ENCODE assay signal across 25 mouse cellular contexts in genomic region chr5:110960067-110960466, GRCm38 (mm10).
DNase-seq lines count a peak whose midpoint lies in the region; ATAC-seq and TF ChIP-seq lines count a peak whose summit lies in the region.
"Had no signal": no experiment of that assay in that cellular context is flagged by ENCODE, and none has a peak within 500 bp of the region (broad histone marks: within the 10 kb centered on the region; RNA-seq: fewer than 3 reads in every experiment).

No protein-coding gene starts in this region.

- H3K4me1 ChIP-seq in hindbrain, embryonic 13.5 days (replicated peaks), result peaks cover 7% of the 10 kb centered on the region
- no peaks in the 10 kb centered on the region for H3K4me1 ChIP-seq in hindbrain, postnatal 0 days (ENCODE audit: insufficient read depth, low read length)
- H3K4me1 ChIP-seq in kidney, postnatal 0 days (replicated peaks; ENCODE audit: insufficient read depth, low read length), result no peaks in the 10 kb centered on the region
- H3K4me1 ChIP-seq in kidney, embryonic 15.5 days, result peaks cover 3% of the 10 kb centered on the region; the same call in 1 of the 2 replicates
- H3K4me1 ChIP-seq in embryonic facial prominence, embryonic 10.5 days, result peaks cover 4% of the 10 kb centered on the region
- H3K4me1 ChIP-seq: embryonic facial prominence, embryonic 12.5 days; embryonic facial prominence, embryonic 15.5 days; heart, embryonic 12.5 days; heart, embryonic 15.5 days had no signal

- no peaks in the 10 kb centered on the region for H3K9me3 ChIP-seq in hindbrain, embryonic 13.5 days
- no peaks in the 10 kb centered on the region for H3K9me3 ChIP-seq in hindbrain, postnatal 0 days (ENCODE audit: low read length)
- H3K9me3 ChIP-seq in kidney, postnatal 0 days (replicated peaks; ENCODE audit: low read length), result no peaks in the 10 kb centered on the region
- H3K9me3 ChIP-seq in kidney, embryonic 15.5 days (replicated peaks), result no peaks in the 10 kb centered on the region
- no peaks in the 10 kb centered on the region for H3K9me3 ChIP-seq in embryonic facial prominence, embryonic 10.5 days
- H3K9me3 ChIP-seq: embryonic facial prominence, embryonic 12.5 days; embryonic facial prominence, embryonic 15.5 days; heart, embryonic 12.5 days; heart, embryonic 15.5 days; hindbrain, embryonic 10.5 days had no signal

- no peak overlapping the region for H3K9ac ChIP-seq in hindbrain, embryonic 13.5 days
- H3K9ac ChIP-seq in hindbrain, postnatal 0 days (replicated peaks; ENCODE audit: low read length), result no peak overlapping the region
- no peak overlapping the region for H3K9ac ChIP-seq in kidney, postnatal 0 days (ENCODE audit: low read depth, low read length)
- H3K9ac ChIP-seq in kidney, embryonic 15.5 days, result no peak overlapping the region
- H3K9ac ChIP-seq: embryonic facial prominence, embryonic 12.5 days; embryonic facial prominence, embryonic 15.5 days; forebrain, postnatal 0 days; heart, embryonic 12.5 days; heart, embryonic 15.5 days; hindbrain, embryonic 14.5 days had no signal

- 50% methylated on average over 4 of the region's 4 CpGs for WGBS in hindbrain, embryonic 13.5 days
- 45% methylated on average over 4 of the region's 4 CpGs for WGBS in hindbrain, postnatal 0 days
- WGBS in kidney, postnatal 0 days, result 41% methylated on average over 4 of the region's 4 CpGs
- WGBS in kidney, embryonic 15.5 days, result 38% methylated on average over 4 of the region's 4 CpGs
- WGBS in embryonic facial prominence, embryonic 10.5 days, result 47% methylated on average over 4 of the region's 4 CpGs

- no peak for ATAC-seq in hindbrain, embryonic 13.5 days (ENCODE audit: low FRiP score)
- ATAC-seq in hindbrain, postnatal 0 days, result no peak
- no peak for ATAC-seq in kidney, postnatal 0 days (replicated peaks; ENCODE audit: low FRiP score, low read depth)
- ATAC-seq in kidney, embryonic 15.5 days (replicated peaks; ENCODE audit: low FRiP score), result no peak
- ATAC-seq: forebrain, embryonic 14.5 days; forebrain, postnatal 0 days; Patski had no signal

- no peak overlapping the region for H3K4me2 ChIP-seq in hindbrain, embryonic 13.5 days
- H3K4me2 ChIP-seq in hindbrain, postnatal 0 days (ENCODE audit: low read depth, low read length), result no peak overlapping the region
- H3K4me2 ChIP-seq in kidney, postnatal 0 days (ENCODE audit: low read length), result no peak overlapping the region
- H3K4me2 ChIP-seq in kidney, embryonic 15.5 days, result no peak overlapping the region
- H3K4me2 ChIP-seq: embryonic facial prominence, embryonic 12.5 days; embryonic facial prominence, embryonic 15.5 days; heart, embryonic 12.5 days; heart, embryonic 15.5 days; hindbrain, embryonic 14.5 days had no signal

- no peak for DNase-seq in hindbrain, postnatal 0 days (ENCODE audit: low spot score)
- peak; percentile 65 for DNase-seq in kidney, postnatal 0 days (ENCODE audit: low spot score)
- DNase-seq in kidney, adult 8-10 months, result no peak
- peak; percentile 69 to 75 for DNase-seq in kidney, postnatal 4 days
- DNase-seq in embryonic facial prominence, embryonic 10.5 days (ENCODE audit: low spot score), result no peak
- DNase-seq: adrenal gland, postnatal 10 days; adrenal gland, postnatal 36 days; cerebellum, adult 18-20 months; cerebellum, adult 9-10 months; cerebellum, postnatal 14 days; forebrain, postnatal 0 days; gastrocnemius, postnatal 25 days; heart, adult 18-20 months; heart, postnatal 10 days; heart, postnatal 36 days had no signal

- H3K36me3 ChIP-seq in hindbrain, embryonic 13.5 days, result no peaks in the 10 kb centered on the region
- H3K36me3 ChIP-seq in hindbrain, postnatal 0 days (ENCODE audit: insufficient read depth, low read length), result no peaks in the 10 kb centered on the region
- H3K36me3 ChIP-seq in kidney, postnatal 0 days (ENCODE audit: insufficient read depth, low read length), result no peaks in the 10 kb centered on the region
- no peaks in the 10 kb centered on the region for H3K36me3 ChIP-seq in kidney, embryonic 15.5 days
- H3K36me3 ChIP-seq in embryonic facial prominence, embryonic 10.5 days (replicated peaks), result no peaks in the 10 kb centered on the region
- H3K36me3 ChIP-seq: embryonic facial prominence, embryonic 12.5 days; embryonic facial prominence, embryonic 15.5 days; heart, embryonic 12.5 days; heart, embryonic 15.5 days; hindbrain, embryonic 10.5 days had no signal

- 0 out of 2 replicates have a peak overlapping the region, but pooled peaks have one; percentile 10 for H3K27ac ChIP-seq in hindbrain, embryonic 13.5 days
- H3K27ac ChIP-seq in hindbrain, postnatal 0 days, result no peak overlapping the region
- no peak overlapping the region for H3K27ac ChIP-seq in kidney, postnatal 0 days
- no peak overlapping the region for H3K27ac ChIP-seq in kidney, embryonic 15.5 days
- no peak overlapping the region for H3K27ac ChIP-seq in embryonic facial prominence, embryonic 10.5 days (replicated peaks)
- H3K27ac ChIP-seq: embryonic facial prominence, embryonic 12.5 days; embryonic facial prominence, embryonic 15.5 days; heart, embryonic 15.5 days; hindbrain, embryonic 10.5 days; hindbrain, embryonic 14.5 days had no signal

- H3K4me3 ChIP-seq in hindbrain, embryonic 13.5 days, result no peak overlapping the region
- H3K4me3 ChIP-seq in hindbrain, postnatal 0 days (ENCODE audit: low read length), result no peak overlapping the region
- no peak overlapping the region for H3K4me3 ChIP-seq in kidney, postnatal 0 days (replicated peaks; ENCODE audit: low read depth, low read length)
- H3K4me3 ChIP-seq in kidney, embryonic 15.5 days (replicated peaks), result no peak overlapping the region
- no peak overlapping the region for H3K4me3 ChIP-seq in embryonic facial prominence, embryonic 10.5 days
- H3K4me3 ChIP-seq: embryonic facial prominence, embryonic 12.5 days; embryonic facial prominence, embryonic 15.5 days; heart, embryonic 12.5 days; heart, embryonic 15.5 days; hindbrain, embryonic 10.5 days had no signal

- TF ChIP-seq CTCF in hindbrain, postnatal 0 days (IDR thresholded peaks at IDR 0.05; ENCODE audit: low read depth), result no peak
- TF ChIP-seq CTCF in kidney, postnatal 0 days (IDR thresholded peaks at IDR 0.05; ENCODE audit: low read depth), result no peak

- no peaks in the 10 kb centered on the region for H3K27me3 ChIP-seq in hindbrain, embryonic 13.5 days
- no peaks in the 10 kb centered on the region for H3K27me3 ChIP-seq in hindbrain, postnatal 0 days (ENCODE audit: insufficient read depth, low read length)
- no peaks in the 10 kb centered on the region for H3K27me3 ChIP-seq in kidney, postnatal 0 days (ENCODE audit: insufficient read depth, low read length)
- H3K27me3 ChIP-seq in kidney, embryonic 15.5 days, result no peaks in the 10 kb centered on the region
- H3K27me3 ChIP-seq in embryonic facial prominence, embryonic 10.5 days (replicated peaks; ENCODE audit: low read depth, poor library complexity, severe bottlenecking), result no peaks in the 10 kb centered on the region
- H3K27me3 ChIP-seq: embryonic facial prominence, embryonic 12.5 days; embryonic facial prominence, embryonic 15.5 days; heart, embryonic 12.5 days; heart, embryonic 15.5 days; Patski had no signal

Comparison
In these comparisons a context has a peak if more than half of its experiments do, and no peak if none do; other contexts are left out.
1. DNase-seq: peak in kidney, postnatal 0 days (single experiment) and kidney, postnatal 4 days (2 of 2); none in hindbrain, postnatal 0 days (single experiment), kidney, adult 8-10 months (0 of 2) and embryonic facial prominence, embryonic 10.5 days (single experiment).